Mouse (Mus musculus) cerebellum, adult 2 months (tissue): Measurements from ENCODE around the gene Snrnp35. TPM values are rescaled to one million over a fixed set of nuclear protein-coding genes. Genes with fewer than 3 reads are reported as not detected.
A peak's percentile ranks its signal among the peaks of the same experiment; 100 is the strongest.

Experiments
- DNase-seq, 2 experiments: peaks; one replicate each; pipeline ENCODE4 v3.0.0; 2021
- H3K27ac ChIP-seq: fragments of 200-500 bp; 2 replicates; pipeline ENCODE4 v1.5.1; 2012; ENCODE audit warnings: low read length, control low read depth, inconsistent platforms; ENCODE audit not compliant: insufficient read depth
- H3K27me3 ChIP-seq: fragments of 200-500 bp; 2 replicates; pipeline ENCODE4 v1.6.1; 2012; ENCODE audit warnings: inconsistent platforms, mild to moderate bottlenecking, low read length, moderate library complexity; ENCODE audit not compliant: control insufficient read depth, insufficient read depth
- H3K4me1 ChIP-seq: fragments of 200-500 bp; 2 replicates; pipeline ENCODE4 v1.6.1; 2011; ENCODE audit warnings: low read length; ENCODE audit not compliant: control insufficient read depth, insufficient read depth
- H3K4me3 ChIP-seq: fragments of 200-500 bp; replicated peaks from 2 replicates; pipeline ENCODE3; 2011; ENCODE audit warnings: mild to moderate bottlenecking, low read depth, low read length, control low read depth; ENCODE audit not compliant: insufficient read depth
- CTCF ChIP-seq: fragments of 200-500 bp; IDR thresholded peaks from 2 replicates; pipeline ENCODE4 v1.5.1; 2011; ENCODE audit warnings: low read depth, mild to moderate bottlenecking, control low read depth, low read length, moderate library complexity, borderline replicate concordance; ENCODE audit not compliant: insufficient read depth
- POLR2A ChIP-seq: fragments of 200-500 bp; IDR thresholded peaks from 2 replicates; pipeline ENCODE4 v1.6.1; 2011; ENCODE audit warnings: low read length, control low read depth, borderline replicate concordance; ENCODE audit not compliant: insufficient read depth
- WGBS: fragments of 180-500 bp; shearing (Covaris S2); methylation state at CpG from one replicate; pipeline ENCODE4 v1.1.7; 2018; 5-methylcytosine and 5-hydroxymethylcytosine counted together
- polyA plus RNA-seq: library from polyadenylated mRNA; depleted of rRNA; stranded (reverse); fragments of >200 nt; gene quantifications from 2 replicates; pipeline ENCODE4 v1.2.3, GENCODE M21; 2012

The Snrnp35 gene
- polyA plus RNA-seq, 1 experiment, result 12.3 TPM

DNA sequence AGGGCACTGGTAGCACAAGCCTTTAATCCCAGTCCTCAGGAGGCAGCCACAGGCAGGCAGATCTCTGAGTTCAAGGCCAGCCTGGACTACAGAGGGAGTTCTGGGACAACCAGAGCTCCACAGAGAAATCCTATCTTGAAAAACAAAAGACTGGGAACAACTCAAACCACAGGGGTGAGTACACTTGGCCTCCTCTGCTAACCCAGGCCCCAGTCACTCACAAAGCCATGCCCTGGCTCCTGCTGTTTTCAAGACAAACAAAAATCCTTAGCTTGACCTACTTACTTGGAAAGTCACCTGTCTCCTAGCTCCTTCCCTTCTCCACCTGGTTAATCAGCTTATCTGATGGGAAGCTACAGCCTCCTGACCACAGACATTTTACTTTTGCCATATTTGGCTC lies 18.0 kb upstream of the Snrnp35 start:
- Histone ChIP-seq H3K4me3 (no peak overlapping the region), H3K27me3 (no peaks in the 10 kb centered on the region), H3K4me1 (no peaks in the 10 kb centered on the region; the same call in 1 of the 2 replicates), H3K27ac (no peak overlapping the region)
- DNase-seq, result no peak
- TF ChIP-seq CTCF, result no peak
- TF ChIP-seq POLR2A, result no peak

- no peaks in the 10 kb centered on the region; the same call in 1 of the 2 replicates for H3K4me1 ChIP-seq
- no peaks in the 10 kb centered on the region for H3K27me3 ChIP-seq
- TF ChIP-seq POLR2A, result no peak
- no peak for TF ChIP-seq CTCF
- no peak overlapping the region for H3K27ac ChIP-seq
- H3K4me3 ChIP-seq, result no peak overlapping the region
- 91% methylated on average over 1 of the region's 1 CpGs for WGBS
- DNase-seq, result no peak
These were observed 15.2 kb upstream of the Snrnp35 start for GRCm38 (mm10) chr5:124467766-124468165.

DNA sequence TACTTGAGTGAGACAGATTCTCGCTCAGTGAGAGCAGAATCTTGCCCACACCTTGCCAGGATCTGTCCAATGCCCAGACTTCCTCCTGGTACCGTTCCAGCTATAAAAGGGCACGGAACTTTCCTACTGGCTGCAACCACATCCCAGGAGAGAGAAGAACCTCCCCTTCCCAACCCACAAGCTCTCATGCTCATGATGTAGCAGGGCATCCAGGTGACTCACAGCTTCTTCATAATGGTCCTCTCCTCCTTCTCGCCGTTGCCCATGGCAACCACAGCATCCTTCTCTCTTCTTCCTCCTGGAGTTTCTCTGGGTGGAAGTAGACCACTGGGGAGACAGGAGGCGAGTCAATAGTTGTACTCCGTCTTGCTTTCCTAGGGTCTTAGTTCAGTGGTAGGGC lies 14.6 kb upstream of the Snrnp35 start:
- no peak overlapping the region for H3K27ac ChIP-seq
- no peak for DNase-seq
- TF ChIP-seq POLR2A (no peak), CTCF (no peak)
- no peak overlapping the region for H3K4me3 ChIP-seq
- H3K27me3 ChIP-seq, result no peaks in the 10 kb centered on the region
- WGBS, result 63% methylated on average over 7 of the region's 7 CpGs
- no peaks in the 10 kb centered on the region; the same call in 1 of the 2 replicates for H3K4me1 ChIP-seq

DNA sequence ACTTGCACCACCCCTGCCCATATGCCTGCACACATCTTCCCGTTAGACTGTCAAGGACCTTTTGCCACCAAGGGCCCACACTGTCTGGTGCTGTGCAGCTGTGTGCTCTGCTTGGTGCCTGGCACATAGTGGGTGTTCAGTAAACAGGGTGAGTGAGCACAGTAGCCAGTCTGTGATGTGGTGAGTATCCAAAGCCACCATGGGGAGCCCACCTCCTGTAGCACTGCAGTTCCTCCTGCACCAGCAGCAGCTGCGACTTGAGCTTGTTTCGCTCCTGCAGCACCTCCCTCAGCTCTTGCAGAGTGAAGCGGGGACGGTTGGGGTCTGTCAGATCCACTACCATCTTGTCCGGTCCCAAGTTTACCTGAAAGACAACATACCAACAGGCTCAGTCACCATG lies 13.4 kb upstream of the Snrnp35 start:
- no peak for TF ChIP-seq CTCF
- no peak for TF ChIP-seq POLR2A
- WGBS, result 90% methylated on average over 6 of the region's 6 CpGs
- Histone ChIP-seq H3K27me3 (no peaks in the 10 kb centered on the region), H3K4me3 (no peak overlapping the region), H3K4me1 (no peaks in the 10 kb centered on the region; the same call in 1 of the 2 replicates), H3K27ac (no peak overlapping the region)
- no peak for DNase-seq

DNA sequence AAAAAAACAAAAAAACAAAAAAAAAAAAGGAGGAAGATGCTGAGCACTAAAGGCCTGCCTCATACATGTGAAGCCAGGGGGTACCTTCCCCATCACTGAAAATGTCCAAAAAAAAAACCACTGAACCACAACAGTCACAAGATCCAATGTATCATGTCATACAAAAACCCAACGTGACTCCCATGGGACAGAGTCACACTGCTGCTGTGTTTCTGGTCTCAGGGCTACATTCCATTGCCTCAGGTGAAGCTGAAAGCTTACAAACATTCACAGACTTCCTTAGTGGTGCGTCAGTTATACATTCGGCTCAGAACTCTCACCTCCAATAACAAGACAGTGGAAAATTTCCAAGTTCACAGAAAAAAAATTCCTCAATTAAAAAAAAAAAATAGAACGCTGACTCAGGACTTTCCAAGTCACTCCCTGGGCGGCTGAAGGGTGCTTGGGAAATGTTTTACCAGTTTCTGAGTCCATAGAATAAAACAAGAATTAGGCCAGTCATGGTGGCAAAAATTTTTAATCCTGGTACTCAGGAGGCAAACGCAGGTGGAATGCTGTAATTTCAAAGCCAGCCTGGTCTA lies 12.3 kb upstream of the Snrnp35 start:
- Histone ChIP-seq H3K27me3 (no peaks in the 10 kb centered on the region), H3K4me3 (no peak overlapping the region), H3K4me1 (peaks cover 5% of the 10 kb centered on the region), H3K27ac (no peak overlapping the region)
- no peak for DNase-seq
- WGBS, result 84% methylated on average over 6 of the region's 6 CpGs
- TF ChIP-seq CTCF, result no peak
- TF ChIP-seq POLR2A, result no peak

DNA sequence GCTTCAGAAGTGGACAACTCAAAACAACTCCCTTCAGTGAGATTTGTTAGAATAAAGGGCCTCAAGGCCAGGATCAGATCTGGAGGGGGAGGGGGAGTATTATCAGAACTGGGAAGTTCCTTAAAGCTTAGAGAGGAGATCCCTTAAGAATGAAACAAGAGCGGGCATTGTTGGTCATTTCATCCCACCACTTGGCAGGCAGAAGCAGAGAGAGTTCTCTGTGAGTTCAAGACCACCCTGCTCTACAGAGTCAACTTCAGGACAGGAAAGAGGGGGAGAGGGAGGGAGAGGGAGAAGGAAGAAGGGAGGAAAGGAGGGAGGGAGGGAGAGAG lies 4.1 kb upstream of the Snrnp35 start:
- no peak for TF ChIP-seq CTCF
- no peak for TF ChIP-seq POLR2A
- WGBS, result 81% methylated on average over 1 of the region's 1 CpGs
- no peak overlapping the region for H3K4me3 ChIP-seq
- peaks cover 5% of the 10 kb centered on the region for H3K4me1 ChIP-seq
- H3K27ac ChIP-seq, result 0 out of 2 replicates have a peak overlapping the region, but pooled peaks have one; percentile 6
- H3K27me3 ChIP-seq, result no peaks in the 10 kb centered on the region
- DNase-seq, result no peak

- DNase-seq, result no peak
- 64% methylated on average over 4 of the region's 4 CpGs for WGBS
- H3K4me1 ChIP-seq, result peaks cover 4% of the 10 kb centered on the region
- H3K27ac ChIP-seq, result no peak overlapping the region
- no peaks in the 10 kb centered on the region for H3K27me3 ChIP-seq
- TF ChIP-seq POLR2A, result no peak
- no peak for TF ChIP-seq CTCF
- H3K4me3 ChIP-seq, result no peak overlapping the region
These were observed 2.8 kb upstream of the Snrnp35 start for GRCm38 (mm10) chr5:124480119-124480518.

DNA sequence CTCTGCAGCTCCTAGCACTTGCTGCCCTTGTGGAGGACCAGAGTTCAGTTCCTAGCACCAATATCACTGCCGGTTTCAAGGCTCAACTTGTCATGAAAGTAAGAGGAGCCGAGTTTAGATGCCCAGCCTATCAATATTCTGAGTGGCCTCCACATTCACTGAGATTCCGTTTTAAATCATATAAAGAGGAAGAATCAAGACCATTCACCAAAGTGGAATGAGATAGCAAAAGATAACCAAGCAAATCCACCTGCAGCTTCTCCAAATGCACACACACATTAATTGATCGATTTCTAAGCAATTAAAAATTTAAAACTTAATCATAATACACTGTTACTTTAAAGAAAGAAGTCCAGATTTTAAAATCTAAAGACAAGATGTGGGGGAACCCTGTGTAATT lies 1.2 kb upstream of the Snrnp35 start:
- DNase-seq, result no peak
- WGBS, result 88% methylated on average over 4 of the region's 4 CpGs
- Histone ChIP-seq H3K4me1 (no peaks in the 10 kb centered on the region), H3K27ac (no peak overlapping the region), H3K27me3 (no peaks in the 10 kb centered on the region), H3K4me3 (no peak overlapping the region)
- no peak for TF ChIP-seq CTCF
- TF ChIP-seq POLR2A, result no peak
